Mouse (Mus musculus): ENCODE data around the gene Parp3. TPM values are rescaled to one million over a fixed set of nuclear protein-coding genes. Genes with fewer than 3 reads are reported as not detected.
A peak's percentile ranks its signal among the peaks of the same experiment; 100 is the strongest.

The Parp3 gene
- total RNA-seq, 2 experiments from 2014 or later = 7.6 to 10.9 TPM

- no peak for ATAC-seq (replicated peaks; ENCODE audit: poor library complexity, severe bottlenecking)
Measured at GRCm38 (mm10) chr9:106430015-106430264, 46.8 kb downstream of the Parp3 start.

GRCm38 (mm10) chr9:106429221-106430014, 47.3 kb downstream of the Parp3 start, which contains the start of gene Rpl29:
Gene Rpl29, plus strand, starts transcription at chr9:106429454.
- ATAC-seq (replicated peaks; ENCODE audit: poor library complexity, severe bottlenecking) = peak; percentile 95

- peak; percentile 23 for ATAC-seq (replicated peaks; ENCODE audit: poor library complexity, severe bottlenecking)
Measured at GRCm38 (mm10) chr9:106428719-106429220, 48.0 kb downstream of the Parp3 start.

GRCm38 (mm10) chr9:106421865-106422160, 54.9 kb downstream of the Parp3 start:
- ATAC-seq (replicated peaks; ENCODE audit: poor library complexity, severe bottlenecking) = peak; percentile 80

- peak; percentile 20 for ATAC-seq (replicated peaks; ENCODE audit: poor library complexity, severe bottlenecking)
Measured at GRCm38 (mm10) chr9:106421033-106421864, 55.5 kb downstream of the Parp3 start.

- peak; percentile 63 for ATAC-seq (replicated peaks; ENCODE audit: poor library complexity, severe bottlenecking)
Measured at GRCm38 (mm10) chr9:106420608-106421007, 56.1 kb downstream of the Parp3 start.

Other genes starting within 250 kb of the Parp3 start
- gene Alas1, start 228.3 kb downstream of the Parp3 start, total RNA-seq (2014; fragmentation: Nextera tagmentation) = 613 and 665 TPM in 2 replicates
- gene Alas1, start 228.3 kb downstream of the Parp3 start, total RNA-seq (2017) = 822 and 987 TPM in 2 replicates
- gene Poc1a, start 195.9 kb downstream of the Parp3 start, total RNA-seq (2014; fragmentation: Nextera tagmentation) = 42.4 and 49.8 TPM in 2 replicates
- 20.4 and 30.3 TPM in 2 replicates for gene Poc1a, start 195.9 kb downstream of the Parp3 start, total RNA-seq (2017)
- 44.7 and 46.2 TPM in 2 replicates for gene Dusp7, start 108.3 kb downstream of the Parp3 start, total RNA-seq (2014; fragmentation: Nextera tagmentation)
- gene Dusp7, start 108.3 kb downstream of the Parp3 start, total RNA-seq (2017) = 13.0 and 14.0 TPM in 2 replicates
- 2,290 and 2,982 TPM in 2 replicates for gene Rpl29, start 47.5 kb downstream of the Parp3 start, total RNA-seq (2014; fragmentation: Nextera tagmentation)
- 1,520 and 1,547 TPM in 2 replicates for gene Rpl29, start 47.5 kb downstream of the Parp3 start, total RNA-seq (2017)
- 35.0 and 41.7 TPM in 2 replicates for gene Acy1, start 38.6 kb downstream of the Parp3 start, total RNA-seq (2014; fragmentation: Nextera tagmentation)
- 34.2 and 54.3 TPM in 2 replicates for gene Acy1, start 38.6 kb downstream of the Parp3 start, total RNA-seq (2017)
- 17.5 and 26.1 TPM in 2 replicates for gene Abhd14b, start 29.5 kb downstream of the Parp3 start, total RNA-seq (2014; fragmentation: Nextera tagmentation)
- 5.7 and 7.2 TPM in 2 replicates for gene Abhd14b, start 29.5 kb downstream of the Parp3 start, total RNA-seq (2017)
- gene Abhd14a, start 29.3 kb downstream of the Parp3 start, total RNA-seq (2014; fragmentation: Nextera tagmentation) = 50.3 and 57.3 TPM in 2 replicates
- gene Abhd14a, start 29.3 kb downstream of the Parp3 start, total RNA-seq (2017) = 26.0 and 27.0 TPM in 2 replicates
- 4.5 TPM in 2 replicates for gene Pcbp4, start 23.7 kb downstream of the Parp3 start, total RNA-seq (2014; fragmentation: Nextera tagmentation)
- 1.2 and 3.6 TPM in 2 replicates for gene Pcbp4, start 23.7 kb downstream of the Parp3 start, total RNA-seq (2017)
- gene Gpr62, start 11.0 kb downstream of the Parp3 start, total RNA-seq (2014; fragmentation: Nextera tagmentation) = not detected in 2 replicates
- not detected in 2 replicates for gene Gpr62, start 11.0 kb downstream of the Parp3 start, total RNA-seq (2017)
- 30.4 and 32.8 TPM in 2 replicates for gene Rrp9, start 986 bp downstream of the Parp3 start, total RNA-seq (2014; fragmentation: Nextera tagmentation)
- 47.3 and 57.5 TPM in 2 replicates for gene Rrp9, start 986 bp downstream of the Parp3 start, total RNA-seq (2017)
- not detected in 2 replicates for gene Iqcf1, start 23.0 kb upstream of the Parp3 start, total RNA-seq (2014; fragmentation: Nextera tagmentation)
- gene Iqcf1, start 23.0 kb upstream of the Parp3 start, total RNA-seq (2017) = not detected in 2 replicates
- not detected in 2 replicates for gene Iqcf5, start 37.6 kb upstream of the Parp3 start, total RNA-seq (2014; fragmentation: Nextera tagmentation)
- not detected in 2 replicates for gene Iqcf5, start 37.6 kb upstream of the Parp3 start, total RNA-seq (2017)
- not detected in 2 replicates for gene Iqcf3, start 84.7 kb upstream of the Parp3 start, total RNA-seq (2014; fragmentation: Nextera tagmentation)
- not detected in 2 replicates for gene Iqcf3, start 84.7 kb upstream of the Parp3 start, total RNA-seq (2017)
- not detected in 2 replicates for gene Iqcf4, start 94.0 kb upstream of the Parp3 start, total RNA-seq (2014; fragmentation: Nextera tagmentation)
- not detected in 2 replicates for gene Iqcf4, start 94.0 kb upstream of the Parp3 start, total RNA-seq (2017)
- gene Iqcf6, start 149.6 kb upstream of the Parp3 start, total RNA-seq (2014; fragmentation: Nextera tagmentation) = not detected in 2 replicates
- not detected in 2 replicates for gene Iqcf6, start 149.6 kb upstream of the Parp3 start, total RNA-seq (2017)
- gene Grm2, start 179.1 kb upstream of the Parp3 start, total RNA-seq (2014; fragmentation: Nextera tagmentation) = not detected in 2 replicates
- not detected in 2 replicates for gene Grm2, start 179.1 kb upstream of the Parp3 start, total RNA-seq (2017)
- 20.2 and 27.1 TPM in 2 replicates for gene Tex264, start 209.0 kb upstream of the Parp3 start, total RNA-seq (2014; fragmentation: Nextera tagmentation)
- 13.2 and 18.0 TPM in 2 replicates for gene Tex264, start 209.0 kb upstream of the Parp3 start, total RNA-seq (2017)